In the genomic region with DNA sequence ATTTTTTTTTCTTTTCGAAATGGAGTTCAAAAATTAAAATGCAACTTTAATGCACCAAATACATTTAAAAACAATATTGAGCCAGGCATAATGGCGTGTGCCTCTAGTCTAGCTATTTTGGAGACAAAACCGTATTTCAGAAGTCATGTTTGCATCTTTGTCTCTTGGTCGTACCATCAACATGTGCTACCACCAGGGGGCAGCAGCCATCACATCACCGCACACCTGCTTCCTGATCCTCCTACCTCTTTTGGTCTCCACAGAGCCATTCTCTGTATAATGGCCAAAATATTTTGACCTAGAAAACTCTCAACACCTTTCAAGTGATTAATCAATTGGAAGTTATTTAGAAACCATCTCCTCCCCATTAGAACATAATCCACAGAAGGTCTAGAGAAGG, we compare ENCODE assay signal across 9 mouse cellular contexts.
A peak's percentile ranks its signal among the peaks of the same experiment; 100 is the strongest.
DNase-seq lines count a peak whose midpoint lies in the region; ATAC-seq and TF ChIP-seq lines count a peak whose summit lies in the region.
"Had no signal": no experiment of that assay in that cellular context is flagged by ENCODE, and none has a peak within 500 bp of the region (broad histone marks: within the 10 kb centered on the region; RNA-seq: fewer than 3 reads in every experiment).

No protein-coding gene starts in this region.

- TF ChIP-seq EP300 in heart, adult 2 months (IDR thresholded peaks at IDR 0.05; ENCODE audit: insufficient read depth, low read depth, low read length), result no peak

- H3K4me1 ChIP-seq in heart, adult 2 months (ENCODE audit: control insufficient read depth, insufficient read depth, low read length), result no peaks in the 10 kb centered on the region
- H3K4me1 ChIP-seq in G1E (ENCODE audit: insufficient read depth, low read depth, low read length), result no peaks in the 10 kb centered on the region
- no peaks in the 10 kb centered on the region for H3K4me1 ChIP-seq in cerebellum, adult 2 months (ENCODE audit: control insufficient read depth, insufficient read depth, low read length)
- H3K4me1 ChIP-seq in testis, adult 2 months (ENCODE audit: control insufficient read depth, insufficient read depth, low read length), result no peaks in the 10 kb centered on the region

- no peak overlapping the region for H3K9ac ChIP-seq in heart, adult 2 months (ENCODE audit: low read depth, low read length)

- WGBS in heart, adult 2 months, result 25% methylated on average over 5 of the region's 5 CpGs
- WGBS in cerebellum, adult 2 months, result 29% methylated on average over 5 of the region's 5 CpGs

- H3K27ac ChIP-seq in heart, adult 2 months, result no peak overlapping the region
- no peak overlapping the region for H3K27ac ChIP-seq in cerebellum, adult 2 months (ENCODE audit: insufficient read depth, low read length)
- no peak overlapping the region for H3K27ac ChIP-seq in testis, adult 2 months (ENCODE audit: control insufficient read depth, insufficient read depth, low read depth, low read length)
- H3K27ac ChIP-seq: macrophage had no signal

- no peaks in the 10 kb centered on the region for H3K27me3 ChIP-seq in heart, adult 2 months (ENCODE audit: control insufficient read depth, insufficient read depth, low read length)
- no peaks in the 10 kb centered on the region for H3K27me3 ChIP-seq in G1E (ENCODE audit: insufficient read depth, low read length)
- H3K27me3 ChIP-seq in cerebellum, adult 2 months (ENCODE audit: control insufficient read depth, insufficient read depth, low read length), result no peaks in the 10 kb centered on the region
- no peaks in the 10 kb centered on the region for H3K27me3 ChIP-seq in testis, adult 2 months (ENCODE audit: control insufficient read depth, insufficient read depth, low read length)

- no peaks in the 10 kb centered on the region for H3K9me3 ChIP-seq in G1E (replicated peaks)

- peak; percentile 36 to 62 for DNase-seq in heart, adult 2 months
- DNase-seq in heart, adult 11 months, result no peak
- DNase-seq in G1E (ENCODE audit: low spot score), result peak; percentile 10
- peak; percentile 27 to 43 for DNase-seq in cerebellum, adult 2 months
- DNase-seq in frontal cortex, postnatal 36 days (ENCODE audit: low spot score in 2 of 2), result peak; percentile 68 to 76
- peak; percentile 45 for DNase-seq in layer of hippocampus, adult 9-11 months

- no peak for TF ChIP-seq POLR2A in heart, adult 2 months (IDR thresholded peaks at IDR 0.05; ENCODE audit: insufficient read depth, low read depth, low read length)
- no peak for TF ChIP-seq POLR2A in cerebellum, adult 2 months (IDR thresholded peaks at IDR 0.05; ENCODE audit: borderline replicate concordance, insufficient read depth, low read length)
- TF ChIP-seq POLR2A in testis, adult 2 months (IDR thresholded peaks at IDR 0.05; ENCODE audit: control insufficient read depth, low read depth, low read length), result no peak

- H3K36me3 ChIP-seq in heart, adult 2 months (ENCODE audit: control insufficient read depth, insufficient read depth, low read length), result no peaks in the 10 kb centered on the region
- H3K36me3 ChIP-seq in G1E (replicated peaks), result no peaks in the 10 kb centered on the region
- H3K36me3 ChIP-seq in testis, adult 2 months (ENCODE audit: control insufficient read depth, insufficient read depth, low read length), result no peaks in the 10 kb centered on the region

- TF ChIP-seq CTCF in heart, adult 2 months (IDR thresholded peaks at IDR 0.05), result peak; percentile 86
- TF ChIP-seq CTCF in G1E (IDR thresholded peaks at IDR 0.05; ENCODE audit: low read depth, low read length), result peak; percentile 84
- peak; percentile 68 for TF ChIP-seq CTCF in cerebellum, adult 2 months (IDR thresholded peaks at IDR 0.05; ENCODE audit: borderline replicate concordance, insufficient read depth, low read depth, low read length)
- peak; percentile 81; the same call in 1 of the 2 replicates for TF ChIP-seq CTCF in testis, adult 2 months (IDR thresholded peaks at IDR 0.05; ENCODE audit: control insufficient read depth, insufficient read depth, insufficient replicate concordance, low read depth, low read length)

- H3K4me3 ChIP-seq in heart, adult 2 months, result no peak overlapping the region
- H3K4me3 ChIP-seq in G1E (ENCODE audit: low read depth, low read length), result no peak overlapping the region
- H3K4me3 ChIP-seq in cerebellum, adult 2 months (replicated peaks; ENCODE audit: insufficient read depth, low read depth, low read length), result no peak overlapping the region
- H3K4me3 ChIP-seq in testis, adult 2 months (ENCODE audit: control insufficient read depth, low read depth, low read length), result no peak overlapping the region

- intact Hi-C loops in heart, adult 2 months (cut with DNase I), result loop anchor here (1.0 kb wide), 2 partner anchors 217 to 834 kb away; no protein-coding TSS in a partner anchor

- H3K79me2 ChIP-seq in heart, adult 2 months (replicated peaks; ENCODE audit: control insufficient read depth, insufficient read depth, low read length), result no peaks in the 10 kb centered on the region

- ATAC-seq in G1E (ENCODE audit: extremely low read depth, insufficient number of reproducible peaks, low FRiP score, poor library complexity, severe bottlenecking), result 0 out of 2 replicates have a peak, but pooled peaks have one; percentile 22
- peak; percentile 86 for ATAC-seq in megakaryocyte progenitor cell, adult 5-6 weeks (replicated peaks; ENCODE audit: poor library complexity)
